Mouse (Mus musculus) thymus, postnatal 14 days (tissue): ENCODE results near the gene Tnni3.

Experiments used
- DNase-seq: peaks from one replicate; pipeline ENCODE4 v3.0.0; 2021

Gene Tnni3

DNA sequence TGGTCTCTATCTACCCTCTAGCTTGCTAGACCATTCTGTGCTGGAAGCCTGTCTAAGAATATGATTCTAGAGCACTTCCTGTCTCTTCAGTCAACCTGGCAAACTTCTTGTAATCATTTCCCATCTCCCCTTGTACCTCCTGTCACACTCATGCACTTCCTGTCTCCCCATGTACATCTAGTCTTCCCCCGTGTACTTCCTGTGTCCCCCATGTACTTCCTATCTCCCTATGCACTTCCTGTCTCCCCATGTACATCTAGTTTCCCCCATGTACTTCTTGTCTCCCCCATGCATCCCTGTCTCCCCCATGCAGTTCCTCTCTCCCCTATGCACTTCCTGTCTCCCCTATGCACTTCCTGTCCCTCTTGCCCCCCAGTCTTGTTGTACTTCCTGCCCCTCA is 5.5 kb downstream of the Tnni3 start:
- DNase-seq = no peak

DNA sequence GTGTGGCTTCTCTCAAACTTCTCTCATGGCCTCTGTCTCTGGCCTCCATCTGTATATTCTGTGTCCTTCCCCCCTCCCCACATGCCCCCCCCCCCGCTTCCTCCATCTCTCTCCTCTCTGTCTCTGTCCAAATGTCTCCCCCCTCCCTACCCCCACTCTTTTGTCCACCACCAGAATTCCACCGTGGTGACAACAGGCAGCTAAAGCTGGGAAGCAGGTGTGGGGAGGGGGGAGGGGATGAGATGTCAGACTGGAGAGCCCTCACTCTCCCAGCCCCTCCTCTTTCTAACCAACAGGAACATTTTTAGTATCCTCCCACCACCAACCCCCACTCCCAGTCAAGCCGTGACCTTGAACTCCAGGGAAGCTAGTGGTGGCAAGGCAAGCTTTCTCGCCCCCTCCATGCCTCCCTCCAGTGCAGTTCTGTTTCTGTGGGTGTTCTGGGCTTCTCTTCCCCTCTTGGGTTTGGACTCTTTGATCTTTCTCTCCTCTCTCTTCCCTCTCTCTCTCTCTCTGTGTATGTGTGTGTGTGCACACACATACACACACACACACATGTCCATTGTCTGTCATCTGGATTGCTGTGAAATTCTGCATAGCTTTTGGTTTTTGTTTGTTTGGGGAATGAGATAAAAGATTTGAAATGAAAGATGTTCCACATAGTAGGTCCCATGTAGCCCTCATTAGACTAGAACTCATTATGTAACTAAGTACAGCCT is 7.5 kb downstream of the Tnni3 start, which contains the start of gene Tnnt1:
Gene Tnnt1 (minus strand): TSS at position 51 of the 719 bp plus-strand sequence.
- no peak for DNase-seq

DNA sequence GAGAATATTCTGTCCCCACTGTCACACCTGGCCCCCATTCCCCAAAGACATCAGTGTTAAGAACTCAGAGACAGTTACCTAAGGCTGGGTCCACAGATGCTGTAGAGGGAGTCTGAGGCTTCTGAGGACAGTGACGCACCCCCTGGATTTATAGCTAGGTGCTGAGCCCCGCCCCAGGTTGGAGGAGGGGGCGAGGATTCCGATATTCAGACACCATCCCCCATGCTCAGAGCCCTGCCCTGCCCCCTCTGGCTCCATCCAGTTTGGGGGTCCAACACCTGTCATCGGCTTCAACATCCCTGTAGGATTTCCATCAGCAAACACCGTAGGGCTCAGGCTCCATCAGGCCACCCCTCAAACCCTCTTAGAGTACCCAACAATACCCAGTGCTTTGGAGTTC is 8.2 kb downstream of the Tnni3 start:
- no peak for DNase-seq

DNA sequence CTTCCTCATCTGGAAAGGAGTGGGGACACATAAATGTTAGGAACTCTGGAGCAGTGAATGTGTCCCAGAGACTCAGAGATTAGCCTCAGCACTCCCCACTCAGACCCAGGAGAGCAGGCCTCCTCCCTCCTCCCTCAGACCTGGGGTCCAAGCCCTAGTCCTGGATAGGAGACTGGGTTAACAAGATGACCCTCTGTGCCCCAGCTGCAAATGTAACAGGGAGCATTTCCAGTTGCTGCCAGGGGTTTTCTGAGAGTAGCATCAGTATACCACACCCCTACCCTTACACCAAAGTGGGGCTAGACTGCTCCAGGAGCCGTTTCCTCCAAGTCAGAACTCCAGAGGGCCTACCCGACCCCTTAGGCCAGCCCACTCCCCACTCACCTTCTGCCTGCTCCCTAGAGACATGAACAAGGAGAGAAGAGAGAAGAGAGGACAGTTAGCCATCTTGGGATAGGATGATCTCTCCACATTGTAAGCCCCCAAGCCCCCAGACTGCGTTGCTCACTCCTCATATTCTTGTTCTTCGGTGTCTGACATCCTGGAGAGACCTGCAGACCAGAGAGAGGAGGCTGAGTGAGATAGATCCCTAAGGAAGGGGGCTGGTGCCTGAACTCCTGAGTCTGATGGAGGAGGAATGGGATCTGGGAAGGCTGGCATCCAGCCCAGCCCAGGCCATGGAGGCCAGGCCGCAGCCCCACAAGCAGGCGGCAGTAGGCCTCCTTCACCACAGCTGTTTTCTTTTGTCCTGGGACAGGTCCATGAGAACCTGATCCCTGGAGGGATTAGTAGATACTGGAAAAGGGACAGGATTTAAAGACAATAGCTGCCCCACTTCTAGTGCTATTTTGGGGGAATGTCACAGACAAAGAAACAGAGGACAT is 10.0 kb downstream of the Tnni3 start:
- no peak for DNase-seq

DNA sequence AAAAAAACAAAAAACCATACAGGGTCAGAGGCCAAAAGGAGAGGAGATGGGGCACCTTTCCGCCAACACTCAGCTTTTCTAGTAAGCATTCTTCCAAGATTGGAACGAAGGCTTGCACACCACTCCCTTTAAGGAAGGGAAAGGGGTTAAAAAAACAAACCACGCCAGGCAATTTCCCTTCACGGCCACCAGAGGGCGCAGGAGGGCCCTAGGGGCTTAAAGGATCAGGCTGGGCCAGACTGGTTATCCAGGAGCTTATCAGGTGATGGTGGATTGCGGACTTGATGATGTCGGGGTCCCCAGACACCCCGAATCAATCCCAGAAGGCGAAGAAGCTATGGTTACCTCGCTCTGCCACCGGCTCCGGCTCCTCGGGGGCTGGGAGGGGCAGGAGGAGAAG is 10.8 kb downstream of the Tnni3 start:
- peak; percentile 52 for DNase-seq

DNA sequence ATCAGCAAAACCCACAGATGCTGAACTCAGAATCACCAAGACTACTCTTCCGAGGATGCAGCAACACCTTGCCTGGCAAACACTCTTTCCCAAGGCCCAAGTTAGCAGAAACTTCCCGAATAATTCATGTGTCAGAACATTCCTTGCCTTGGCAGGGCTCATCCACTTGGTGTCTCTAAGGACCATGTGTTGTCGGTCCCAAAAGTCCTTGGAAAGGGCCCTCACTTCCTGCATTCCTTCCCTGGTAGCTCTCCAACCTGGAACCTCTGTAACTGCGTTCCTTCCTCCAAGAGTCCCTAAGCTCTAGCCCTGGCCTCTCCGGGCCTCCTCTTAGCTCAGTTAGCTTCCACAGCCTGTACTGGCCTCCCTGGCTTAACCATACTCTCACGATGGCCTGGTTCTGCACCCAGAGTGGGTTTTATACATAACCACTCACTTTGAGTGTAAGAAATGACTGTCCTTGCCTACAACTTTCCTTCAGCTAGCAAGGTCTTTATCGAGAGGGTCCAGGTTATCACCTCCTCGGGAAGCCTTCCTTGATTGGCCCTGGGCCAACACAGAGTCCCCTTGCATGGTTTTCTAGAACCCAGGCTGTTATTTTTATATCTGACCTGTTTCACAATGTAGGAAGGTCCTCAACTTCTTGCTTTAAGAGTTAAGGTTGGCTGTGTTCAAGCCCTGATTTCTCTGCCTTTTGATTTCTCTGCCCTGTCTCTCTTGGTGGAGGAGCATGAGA is 12.4 kb downstream of the Tnni3 start:
- no peak for DNase-seq

DNA sequence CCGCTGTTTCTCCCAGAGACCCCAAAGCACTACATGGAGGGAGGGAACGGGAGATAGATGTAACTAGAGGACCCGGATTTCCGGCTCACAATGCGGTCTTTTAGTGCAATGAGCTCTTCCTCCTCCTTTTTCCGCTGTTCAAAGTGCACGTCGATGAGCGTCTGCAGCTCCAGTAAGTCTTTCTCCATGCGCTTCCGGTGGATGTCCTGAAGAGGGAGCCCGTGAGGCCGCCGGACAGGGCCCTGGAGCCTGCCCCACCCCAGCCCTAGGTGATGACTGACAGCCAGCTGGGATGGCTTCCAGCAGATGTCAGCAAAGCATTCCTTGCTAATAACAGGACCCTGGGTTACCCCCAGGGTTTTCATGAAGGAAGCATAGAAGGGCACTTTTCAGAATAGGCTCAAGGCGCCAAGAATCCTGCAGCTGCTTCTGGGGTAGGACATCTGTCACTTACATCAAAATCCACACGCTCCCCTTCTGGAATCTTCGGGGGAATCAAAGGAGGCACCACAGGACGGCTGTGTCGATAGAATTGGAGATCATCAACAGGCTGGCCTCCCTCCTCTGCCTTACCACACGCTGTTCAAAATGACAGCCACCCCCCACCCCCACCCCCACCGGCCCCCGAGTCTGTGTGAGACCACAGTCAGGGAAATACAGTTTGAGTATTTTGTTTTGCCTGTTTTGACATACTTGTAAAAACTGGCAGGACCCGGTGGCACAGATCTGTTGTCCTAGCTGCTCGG is 14.0 kb downstream of the Tnni3 start:
- peak; percentile 85 for DNase-seq

DNA sequence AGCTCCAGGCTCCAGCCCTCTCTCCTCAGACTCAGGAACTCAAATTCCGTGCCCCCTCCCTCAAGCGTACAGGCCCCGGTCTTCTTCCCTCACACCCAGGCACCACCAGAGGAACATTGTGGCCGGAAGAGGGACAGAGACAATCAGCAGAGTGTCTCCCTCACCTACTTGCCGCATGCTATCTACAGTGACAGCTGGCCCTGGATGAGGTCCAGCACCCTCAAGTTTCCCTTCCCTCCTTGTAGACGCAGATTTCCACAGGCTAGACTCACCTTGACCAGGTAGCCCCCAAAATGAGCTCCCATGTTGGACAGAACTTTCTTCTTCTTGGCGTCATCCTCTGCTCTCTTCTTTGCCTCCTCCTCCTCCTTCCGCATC is 15.3 kb downstream of the Tnni3 start:
- DNase-seq = no peak

DNA sequence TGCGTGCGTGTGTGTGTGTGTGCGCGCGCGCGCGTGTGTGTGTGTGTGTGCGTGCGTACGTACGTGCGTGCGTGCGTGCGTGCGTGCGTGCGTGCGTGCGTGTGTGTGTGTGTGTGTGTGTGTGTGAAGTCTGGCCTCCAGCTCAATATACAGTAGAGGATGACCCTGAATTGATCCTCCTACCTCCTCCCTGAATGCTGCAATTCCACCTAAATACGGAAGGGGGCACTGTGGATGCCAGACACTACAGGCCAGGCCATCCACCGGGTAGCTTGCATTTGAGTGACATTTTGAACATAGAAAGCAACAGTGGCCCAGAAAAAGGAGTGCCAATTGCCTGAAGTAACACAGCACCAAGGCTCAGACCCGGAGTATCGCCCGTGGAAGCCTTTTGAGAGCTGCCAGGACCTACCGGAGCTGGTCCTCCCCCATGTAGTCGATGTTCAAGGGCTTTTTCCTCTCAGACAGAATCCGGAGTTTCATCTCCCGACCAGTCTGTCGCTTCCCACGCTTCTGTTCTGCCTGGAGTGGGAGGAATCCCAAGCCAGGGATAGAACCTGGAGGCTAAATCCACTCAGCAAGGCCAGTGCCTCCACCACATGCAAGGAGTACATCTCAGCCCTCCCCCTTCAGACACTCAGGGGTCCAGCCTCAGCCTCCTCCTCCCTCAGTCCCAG is 15.8 kb downstream of the Tnni3 start:
- DNase-seq = no peak

DNA sequence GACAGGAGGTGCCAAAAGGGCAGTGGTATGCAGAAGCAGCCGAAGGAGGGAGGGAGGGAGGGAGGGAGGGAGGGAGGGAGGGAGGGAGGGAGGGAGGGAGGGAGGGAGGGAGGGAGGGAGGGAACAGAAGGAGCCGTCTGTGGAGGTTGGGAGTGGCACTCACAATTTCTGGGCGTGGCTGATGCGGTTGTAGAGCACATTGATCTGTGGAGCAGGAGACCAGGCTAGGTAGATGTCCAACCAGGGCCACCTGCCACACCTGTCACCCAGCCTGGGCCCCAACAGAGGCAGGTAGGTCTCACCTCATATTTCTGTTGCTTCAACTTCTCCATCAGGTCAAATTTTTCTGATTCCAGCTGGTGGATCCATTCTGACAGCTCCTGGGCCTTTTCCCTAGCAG is 16.8 kb downstream of the Tnni3 start:
- DNase-seq = no peak

DNA sequence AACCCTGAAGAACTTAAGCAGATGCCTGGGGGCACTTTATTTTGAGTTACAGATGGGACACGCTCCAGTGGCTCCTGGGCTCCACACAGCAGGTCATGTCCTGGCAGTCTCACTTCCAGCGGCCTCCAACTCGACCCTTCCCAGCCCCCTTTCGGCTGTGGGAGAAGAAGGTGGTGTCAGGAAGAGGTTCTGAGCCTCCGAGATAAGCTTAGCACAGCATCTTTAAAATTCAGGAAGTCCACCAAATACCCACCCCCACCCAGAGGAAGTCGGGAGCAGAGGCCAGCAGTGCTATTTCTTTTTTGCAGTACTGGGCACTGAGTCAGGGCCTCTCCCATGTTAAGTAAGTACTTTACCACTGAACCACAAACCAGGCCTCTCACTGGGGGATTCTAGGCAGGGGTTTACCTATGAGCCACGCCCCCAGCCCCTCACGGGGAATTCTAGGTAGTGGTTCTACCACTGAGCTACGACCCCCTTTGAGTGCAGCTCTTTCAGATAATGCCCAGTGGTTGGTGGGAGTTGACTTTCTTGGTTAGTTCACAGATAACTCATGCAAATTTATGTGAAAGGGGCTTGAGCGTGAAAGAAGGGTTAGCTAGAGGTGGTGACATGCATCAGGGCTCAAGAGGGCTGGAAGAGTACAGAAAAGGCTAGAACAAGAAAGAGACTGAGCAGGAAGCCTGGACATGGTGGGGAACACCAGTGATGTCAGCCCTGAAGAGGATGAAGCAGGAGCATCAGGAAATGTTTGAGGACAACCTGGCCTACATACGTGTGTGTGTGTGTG is 19.2 kb downstream of the Tnni3 start:
- no peak for DNase-seq

DNA sequence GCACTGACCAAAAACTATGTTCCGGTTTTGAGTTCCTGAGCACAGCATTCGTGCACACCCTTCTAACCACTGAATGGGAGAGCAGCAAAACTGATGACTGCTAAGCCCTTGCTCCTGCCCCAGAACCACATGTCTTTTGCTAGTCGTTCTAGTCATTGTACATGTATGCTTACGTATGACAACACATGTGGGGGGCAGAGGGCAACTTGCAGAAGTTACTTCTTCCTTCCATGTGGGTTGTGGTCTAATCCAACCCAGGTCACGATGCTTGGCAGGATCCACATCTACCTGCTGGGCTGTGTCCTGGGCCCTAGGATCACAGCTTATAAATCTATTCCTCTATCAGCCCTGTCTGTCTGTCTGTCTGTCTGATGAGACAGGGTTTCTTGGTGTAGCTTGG is 20.2 kb downstream of the Tnni3 start:
- DNase-seq = no peak

DNA sequence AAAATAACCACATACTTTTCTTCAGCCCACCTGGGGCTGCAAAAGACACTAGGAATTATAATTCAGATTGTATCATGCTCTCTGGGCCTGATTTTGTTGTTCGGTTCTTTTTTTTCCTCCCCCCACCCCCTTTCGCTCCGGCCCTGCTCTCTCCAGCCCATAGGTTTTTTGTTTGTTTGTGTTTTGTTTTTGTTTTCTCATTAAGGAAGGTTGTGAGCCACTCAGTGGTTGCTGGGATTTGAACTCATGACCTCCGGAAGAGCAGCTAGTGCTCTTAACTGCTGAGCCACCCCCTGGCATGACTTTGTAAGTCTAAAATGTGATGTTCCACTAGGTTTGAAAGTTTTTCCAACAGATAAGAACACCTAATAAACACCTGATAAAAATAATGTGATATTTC is 20.9 kb downstream of the Tnni3 start:
- DNase-seq = no peak

DNA sequence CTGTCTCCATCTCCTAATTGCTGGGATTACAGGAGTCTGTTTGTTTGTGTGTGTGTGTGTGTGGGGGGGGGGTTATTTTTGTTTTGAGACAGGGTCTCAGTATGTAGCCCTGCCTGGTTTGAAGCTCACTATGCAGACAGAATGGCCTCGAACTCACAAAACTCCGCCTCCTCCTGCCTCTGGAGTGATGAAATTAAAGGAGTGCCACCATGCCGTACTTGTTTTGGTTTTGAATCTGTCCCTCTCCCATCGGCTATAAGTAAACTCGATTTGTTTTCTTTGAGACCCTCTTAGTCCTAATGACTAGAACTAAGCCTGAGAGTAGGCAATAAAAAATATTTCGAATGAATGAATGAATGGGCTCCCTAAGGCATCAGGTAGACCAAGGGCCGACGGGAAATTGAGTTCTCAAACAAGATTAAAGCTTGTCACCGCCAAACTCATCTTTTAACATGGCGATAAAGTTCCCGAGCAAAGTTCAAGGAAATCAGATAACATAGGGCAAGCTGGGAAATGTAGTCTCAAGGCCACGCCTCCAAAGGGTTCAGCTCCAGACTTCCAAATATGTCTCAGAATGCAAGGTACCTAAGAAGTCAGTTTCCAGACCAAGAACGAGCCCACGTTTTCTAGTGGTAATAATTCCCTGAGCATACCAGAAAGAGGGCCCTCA is 21.5 kb downstream of the Tnni3 start:
- peak; percentile 42 for DNase-seq

DNA sequence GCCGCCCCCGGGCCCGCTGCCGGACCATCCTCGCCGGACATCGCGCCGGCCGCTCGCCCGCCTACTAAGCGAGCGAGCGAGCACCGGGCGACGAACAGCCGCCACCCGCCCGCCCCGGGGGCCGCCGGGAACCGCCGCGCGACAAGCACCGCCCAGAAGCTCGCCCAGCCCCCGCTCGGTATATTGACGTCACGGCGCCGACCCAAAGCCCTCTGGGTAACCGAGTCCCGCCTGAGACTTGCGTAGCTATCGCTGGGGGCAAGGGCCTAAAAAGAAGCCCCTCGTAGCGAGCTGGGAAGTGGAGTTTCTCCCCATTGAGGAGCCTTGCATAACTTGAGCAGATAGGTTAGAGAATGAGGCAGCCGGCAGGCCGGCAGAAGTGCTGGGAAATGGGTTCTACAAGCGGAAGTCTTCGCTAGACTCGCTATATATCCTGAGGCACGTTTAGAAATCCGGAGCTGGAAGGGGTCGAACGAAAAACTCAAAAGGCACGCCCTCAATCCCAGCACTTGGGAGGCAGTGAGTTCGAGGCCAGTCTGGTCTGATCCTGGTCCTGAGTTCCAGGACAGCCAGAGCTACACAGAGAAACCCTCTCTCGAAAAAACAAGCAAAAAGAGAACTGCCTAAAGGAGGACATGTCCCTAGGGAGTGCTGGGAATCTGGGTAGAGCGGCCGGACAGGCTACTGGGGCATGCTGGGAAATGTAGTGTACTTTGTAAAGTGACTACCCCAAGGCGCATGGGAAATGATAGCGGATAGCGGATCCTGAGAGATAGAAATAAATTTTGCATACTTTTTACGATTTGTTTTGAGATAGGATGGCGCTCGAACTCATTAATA is 22.3 kb downstream of the Tnni3 start, which contains the start of gene Ppp1r12c:
Gene Ppp1r12c (minus strand): TSS at position 123 of the 840 bp plus-strand sequence.
- peak; percentile 97 for DNase-seq

DNA sequence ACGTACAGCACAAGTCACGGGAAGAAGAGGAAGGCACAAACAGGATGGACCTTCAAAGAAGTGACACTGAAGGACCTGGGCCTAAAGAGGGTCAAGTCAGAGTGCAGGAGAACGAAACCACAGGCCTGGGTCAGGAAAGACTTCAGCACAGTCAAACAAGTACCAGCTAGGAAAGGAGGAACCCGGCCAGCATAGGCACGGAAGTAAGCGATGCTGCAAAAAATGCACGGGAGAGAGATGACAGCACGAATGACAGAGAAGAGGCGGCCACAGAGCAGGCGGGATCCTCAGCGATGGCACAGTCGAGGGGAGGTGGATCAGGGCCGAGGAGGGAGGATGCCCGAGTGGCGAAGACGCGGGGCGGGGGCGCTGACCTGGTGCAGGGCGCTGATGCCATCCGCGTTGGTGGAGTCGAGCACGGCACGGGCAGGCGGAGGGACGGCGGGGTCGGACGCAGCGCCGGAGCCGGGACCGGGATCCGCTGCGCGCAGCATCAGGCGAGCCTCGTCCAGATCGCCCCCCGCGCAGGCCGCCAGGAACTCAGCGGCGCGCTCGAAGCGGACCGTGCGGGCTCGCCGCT is 23.0 kb downstream of the Tnni3 start:
- DNase-seq = peak; percentile 68

DNA sequence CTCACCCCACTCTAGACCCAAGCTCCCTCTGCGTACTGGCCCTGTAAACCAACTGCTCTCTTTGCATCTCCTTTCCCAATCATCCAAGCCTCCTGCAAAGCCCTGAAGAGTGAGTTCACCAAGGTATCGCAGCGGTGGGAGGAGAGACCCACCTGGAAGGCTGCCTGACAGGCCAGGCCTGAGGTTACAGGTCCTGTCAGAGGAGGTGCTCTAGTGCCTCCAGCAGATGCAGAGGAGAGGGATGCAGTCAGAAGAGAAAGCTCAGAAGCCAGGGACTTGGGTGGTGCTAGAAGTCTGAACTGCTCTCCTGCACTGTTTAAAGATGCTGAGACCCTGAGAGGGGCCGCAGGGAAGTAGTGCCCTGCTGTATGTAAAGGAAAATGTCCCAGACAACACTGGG is 25.0 kb downstream of the Tnni3 start:
- no peak for DNase-seq

DNA sequence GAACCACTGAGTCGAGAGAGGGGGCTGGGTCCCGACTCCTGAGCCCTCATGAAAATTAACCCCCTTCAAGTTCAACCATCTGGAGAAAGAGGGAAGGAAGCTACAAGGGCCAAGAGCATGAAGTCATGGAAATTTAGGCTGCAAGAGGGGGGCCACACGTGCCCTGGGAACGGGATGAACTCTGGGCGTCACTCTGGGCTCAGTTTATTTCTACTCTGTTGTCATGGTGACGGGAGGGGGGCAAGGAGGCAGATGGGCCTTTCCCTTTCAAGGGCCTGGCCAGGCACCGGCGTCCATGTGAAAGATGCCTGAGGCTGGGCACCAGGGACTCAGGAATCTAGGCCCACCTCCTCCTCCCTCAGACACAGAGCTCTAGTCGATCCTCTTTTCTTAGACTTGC is 25.8 kb downstream of the Tnni3 start:
- DNase-seq = no peak

DNA sequence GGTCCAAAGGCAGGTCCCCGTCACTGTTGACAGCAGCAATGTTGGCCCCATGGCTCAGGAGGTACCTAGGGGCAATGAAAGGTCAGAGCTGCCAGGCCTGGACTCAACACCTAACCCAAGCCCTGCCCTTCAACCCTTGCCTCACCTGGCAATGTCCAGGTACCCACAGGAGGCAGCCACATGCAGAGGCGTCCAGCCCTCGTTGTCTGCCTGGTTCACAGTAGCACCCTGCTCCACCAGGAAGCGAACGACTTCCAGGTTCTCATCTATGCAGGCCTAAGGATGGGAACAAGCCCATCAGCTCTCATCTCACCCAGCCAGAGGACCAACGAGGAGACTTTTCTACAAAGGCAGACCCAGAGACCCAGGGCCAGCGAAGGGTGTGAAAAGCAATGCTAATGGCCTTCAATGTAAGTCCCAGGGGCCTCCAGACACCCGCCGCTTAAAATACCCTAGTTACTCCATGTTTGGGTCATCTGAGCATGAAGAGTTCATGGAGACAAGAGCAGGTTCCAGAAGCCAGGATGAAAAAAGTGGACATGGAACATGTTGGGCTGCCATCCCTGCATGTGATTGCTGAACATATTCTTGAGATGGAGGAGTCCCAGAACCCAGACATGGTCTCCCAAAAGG is 26.6 kb downstream of the Tnni3 start:
- DNase-seq = no peak
